Mouse (Mus musculus): ENCODE results near the gene Hoxb7. TPM values are rescaled to one million over a fixed set of nuclear protein-coding genes. Genes with fewer than 3 reads are reported as not detected.

Hoxb7 gene
- polyA plus RNA-seq, 1 experiment from 2014 or later, result 29.3 TPM

- Histone ChIP-seq H3K36me3 (ENCODE audit: control insufficient read depth, insufficient read depth, low read length) (no peaks in the 10 kb centered on the region), H3K9ac (ENCODE audit: low read depth, low read length) (no peak overlapping the region), H3K4me1 (ENCODE audit: control insufficient read depth, insufficient read depth, low read depth, low read length) (peaks cover 2% of the 10 kb centered on the region; the same call in 1 of the 2 replicates), H3K9me3 (ENCODE audit: control insufficient read depth, low read length) (no peaks in the 10 kb centered on the region), H3K4me2 (ENCODE audit: low read length) (peak overlapping the region; percentile 24; the same call in 1 of the 2 replicates), H3K27me3 (replicated peaks; ENCODE audit: control insufficient read depth, insufficient read depth, low read length) (peaks cover 72% of the 10 kb centered on the region), H3K4me3 (ENCODE audit: low read length) (no peak overlapping the region), H3K27ac (ENCODE audit: low read depth, low read length) (0 out of 2 replicates have a peak overlapping the region, but pooled peaks have one; percentile 16)
- no peak for ATAC-seq
- WGBS, result 2% methylated on average over 35 of the region's 35 CpGs
Measured at GRCm38 (mm10) chr11:96277151-96278044, 9.0 kb upstream of the Hoxb7 start.

- Histone ChIP-seq H3K4me1 (ENCODE audit: control insufficient read depth, insufficient read depth, low read depth, low read length) (no peaks in the 10 kb centered on the region), H3K9me3 (ENCODE audit: control insufficient read depth, low read length) (no peaks in the 10 kb centered on the region), H3K9ac (ENCODE audit: low read depth, low read length) (no peak overlapping the region), H3K4me3 (ENCODE audit: low read length) (no peak overlapping the region), H3K4me2 (ENCODE audit: low read length) (peak overlapping the region; percentile 3; the same call in 1 of the 2 replicates), H3K36me3 (ENCODE audit: control insufficient read depth, insufficient read depth, low read length) (no peaks in the 10 kb centered on the region), H3K27me3 (replicated peaks; ENCODE audit: control insufficient read depth, insufficient read depth, low read length) (peaks cover 70% of the 10 kb centered on the region), H3K27ac (ENCODE audit: low read depth, low read length) (no peak overlapping the region; the same call in 1 of the 2 replicates)
- ATAC-seq, result no peak
- 15% methylated on average over 14 of the region's 14 CpGs for WGBS
Measured at GRCm38 (mm10) chr11:96278324-96278723, 8.1 kb upstream of the Hoxb7 start.

GRCm38 (mm10) chr11:96278773-96279172 lies 7.7 kb upstream of the Hoxb7 start:
- Histone ChIP-seq H3K27ac (ENCODE audit: low read depth, low read length) (no peak overlapping the region), H3K27me3 (replicated peaks; ENCODE audit: control insufficient read depth, insufficient read depth, low read length) (peaks cover 70% of the 10 kb centered on the region), H3K4me1 (ENCODE audit: control insufficient read depth, insufficient read depth, low read depth, low read length) (no peaks in the 10 kb centered on the region), H3K36me3 (ENCODE audit: control insufficient read depth, insufficient read depth, low read length) (no peaks in the 10 kb centered on the region), H3K9ac (ENCODE audit: low read depth, low read length) (no peak overlapping the region), H3K9me3 (ENCODE audit: control insufficient read depth, low read length) (no peaks in the 10 kb centered on the region), H3K4me2 (ENCODE audit: low read length) (no peak overlapping the region), H3K4me3 (ENCODE audit: low read length) (no peak overlapping the region)
- whole genome bisulfite sequencing, result under 1% methylated on average over 9 of the region's 9 CpGs
- peak; percentile 82 for ATAC-seq

DNA sequence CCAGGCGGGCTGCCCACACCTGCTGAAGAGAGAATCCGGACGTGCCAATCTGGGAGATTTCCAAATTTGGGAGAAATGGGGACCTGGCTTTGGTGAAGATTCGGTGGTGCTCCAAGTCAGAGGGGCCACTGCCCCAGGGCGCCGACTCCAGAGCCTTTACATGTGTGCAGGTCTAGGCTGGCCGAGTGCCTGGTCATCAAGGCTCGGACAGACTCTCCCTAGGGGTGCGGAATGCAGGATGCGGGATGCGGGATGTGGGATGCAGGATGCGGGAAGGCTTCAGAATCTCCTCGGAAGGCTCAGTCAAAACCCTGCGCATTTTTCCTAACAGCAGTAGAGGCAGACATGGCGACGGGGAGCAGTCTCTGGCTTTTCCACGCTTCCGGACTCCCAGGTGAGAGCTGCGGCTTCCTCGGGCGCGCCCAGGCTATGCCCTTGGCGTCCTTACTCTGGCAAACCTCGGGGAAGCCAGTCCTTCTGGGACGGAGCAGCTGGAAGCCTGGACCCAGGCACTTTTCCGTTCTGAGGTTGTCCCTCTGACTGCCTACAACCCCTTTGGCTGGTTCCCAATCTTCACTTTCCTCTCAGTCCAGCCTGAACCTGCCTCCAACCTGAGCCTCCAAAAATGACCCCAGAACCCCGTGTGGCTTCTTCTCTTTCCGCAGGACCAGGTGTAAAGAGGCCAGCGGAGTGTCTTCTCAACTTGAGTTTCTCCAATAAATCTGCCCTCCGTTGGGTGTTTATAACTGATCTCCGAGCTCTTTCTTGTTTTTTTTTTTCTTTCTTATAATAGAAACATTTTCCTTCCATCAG lies 6.8 kb upstream of the Hoxb7 start:
- H3K4me3 ChIP-seq (ENCODE audit: low read length), result 0 out of 2 replicates have a peak overlapping the region, but pooled peaks have one; percentile 6

DNA sequence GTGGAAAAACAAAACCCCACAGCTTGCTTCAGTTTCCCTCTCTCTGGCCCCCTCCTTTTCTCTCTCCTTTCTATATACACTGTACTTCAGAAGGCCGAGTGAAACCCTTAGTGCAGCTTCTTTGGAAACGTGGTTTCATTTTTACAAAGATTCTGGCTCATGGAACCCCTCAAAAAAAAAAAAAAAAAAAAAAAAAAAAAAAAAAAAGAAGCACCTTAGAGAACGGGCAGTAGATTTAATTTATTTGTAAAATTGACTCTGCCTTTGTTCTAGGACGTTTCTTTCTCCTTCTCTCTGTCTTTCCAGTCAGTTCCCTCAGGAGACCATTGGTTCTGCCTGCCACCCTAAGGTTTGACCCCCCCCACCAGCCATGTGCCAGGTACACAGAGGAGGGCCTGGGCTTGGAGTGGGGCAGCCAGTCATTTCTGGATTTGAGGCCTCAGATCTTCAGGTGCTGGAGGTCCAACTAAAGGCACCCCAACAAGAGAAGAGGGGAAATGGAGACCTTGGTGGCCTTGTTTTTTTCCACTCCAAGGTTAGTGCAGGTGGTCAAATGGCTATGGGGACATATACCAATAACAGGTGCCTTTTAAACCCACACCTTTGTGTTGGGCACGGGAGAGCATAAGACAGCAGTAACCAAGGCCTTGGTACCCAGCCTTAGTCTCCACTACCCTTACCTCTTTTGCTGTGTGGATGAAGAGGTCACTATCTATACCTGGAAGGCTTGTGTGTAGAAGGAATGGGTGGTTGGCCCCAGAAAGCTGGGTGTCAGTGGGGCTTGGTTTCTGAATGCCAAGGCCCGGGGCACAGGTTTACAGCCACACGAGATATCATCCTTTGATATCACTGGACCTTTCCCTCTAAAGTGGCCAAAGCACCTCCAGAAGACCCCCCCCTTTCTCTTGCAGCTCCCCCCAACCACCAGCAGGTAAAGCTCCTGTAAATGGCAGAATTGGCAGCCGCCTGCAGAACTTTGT lies 5.7 kb upstream of the Hoxb7 start:
- ATAC-seq, result no peak
- Histone ChIP-seq H3K4me1 (ENCODE audit: control insufficient read depth, insufficient read depth, low read depth, low read length) (peaks cover 2% of the 10 kb centered on the region; the same call in 1 of the 2 replicates), H3K4me3 (ENCODE audit: low read length) (no peak overlapping the region), H3K27me3 (replicated peaks; ENCODE audit: control insufficient read depth, insufficient read depth, low read length) (peaks cover 63% of the 10 kb centered on the region), H3K4me2 (ENCODE audit: low read length) (peak overlapping the region; percentile 21), H3K9ac (ENCODE audit: low read depth, low read length) (no peak overlapping the region), H3K9me3 (ENCODE audit: control insufficient read depth, low read length) (no peaks in the 10 kb centered on the region), H3K36me3 (ENCODE audit: control insufficient read depth, insufficient read depth, low read length) (no peaks in the 10 kb centered on the region), H3K27ac (ENCODE audit: low read depth, low read length) (peak overlapping the region; percentile 63)
- WGBS, result 6% methylated on average over 8 of the region's 8 CpGs

More for the DNA sequence above, 6.8 kb upstream of the Hoxb7 start:
- Histone ChIP-seq H3K4me2 (ENCODE audit: low read length) (peak overlapping the region; percentile 42), H3K27me3 (replicated peaks; ENCODE audit: control insufficient read depth, insufficient read depth, low read length) (peaks cover 67% of the 10 kb centered on the region), H3K9me3 (ENCODE audit: control insufficient read depth, low read length) (no peaks in the 10 kb centered on the region), H3K4me1 (ENCODE audit: control insufficient read depth, insufficient read depth, low read depth, low read length) (peaks cover 2% of the 10 kb centered on the region; the same call in 1 of the 2 replicates), H3K27ac (ENCODE audit: low read depth, low read length) (peak overlapping the region; percentile 46; the same call in 1 of the 2 replicates), H3K9ac (ENCODE audit: low read depth, low read length) (peak overlapping the region; percentile 35; the same call in 1 of the 2 replicates), H3K36me3 (ENCODE audit: control insufficient read depth, insufficient read depth, low read length) (no peaks in the 10 kb centered on the region)
- WGBS, result 3% methylated on average over 31 of the region's 31 CpGs
- no peak for ATAC-seq

DNA sequence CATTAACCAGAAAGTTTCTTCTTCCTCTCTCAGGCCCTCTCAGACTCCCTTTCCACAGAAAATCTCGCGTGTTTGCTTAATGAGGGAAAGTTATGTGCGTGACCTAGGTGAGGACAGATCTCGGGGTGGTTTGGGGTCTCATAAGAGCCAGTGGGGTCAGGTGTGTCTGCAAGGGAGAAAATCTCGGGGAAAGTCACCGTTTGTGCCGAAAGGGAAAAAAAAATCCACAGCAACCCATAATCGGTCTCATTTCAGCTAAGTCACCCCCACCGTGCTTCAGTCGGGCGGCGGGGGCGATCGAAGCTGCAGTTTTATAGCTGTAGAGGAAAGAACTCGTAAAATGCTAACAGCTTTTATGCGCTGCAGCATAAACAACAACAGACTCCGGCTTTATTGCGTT lies 5.0 kb upstream of the Hoxb7 start:
- H3K4me1 ChIP-seq (ENCODE audit: control insufficient read depth, insufficient read depth, low read depth, low read length), result peaks cover 2% of the 10 kb centered on the region; the same call in 1 of the 2 replicates
- H3K9ac ChIP-seq (ENCODE audit: low read depth, low read length), result no peak overlapping the region
- peaks cover 62% of the 10 kb centered on the region for H3K27me3 ChIP-seq (replicated peaks; ENCODE audit: control insufficient read depth, insufficient read depth, low read length)
- no peak overlapping the region for H3K4me3 ChIP-seq (ENCODE audit: low read length)
- peak overlapping the region; percentile 10 for H3K4me2 ChIP-seq (ENCODE audit: low read length)
- H3K9me3 ChIP-seq (ENCODE audit: control insufficient read depth, low read length), result peaks cover 3% of the 10 kb centered on the region; the same call in 1 of the 2 replicates
- H3K36me3 ChIP-seq (ENCODE audit: control insufficient read depth, insufficient read depth, low read length), result no peaks in the 10 kb centered on the region
- 4% methylated on average over 18 of the region's 18 CpGs for WGBS
- no peak overlapping the region; the same call in 1 of the 2 replicates for H3K27ac ChIP-seq (ENCODE audit: low read depth, low read length)
- ATAC-seq, result no peak

DNA sequence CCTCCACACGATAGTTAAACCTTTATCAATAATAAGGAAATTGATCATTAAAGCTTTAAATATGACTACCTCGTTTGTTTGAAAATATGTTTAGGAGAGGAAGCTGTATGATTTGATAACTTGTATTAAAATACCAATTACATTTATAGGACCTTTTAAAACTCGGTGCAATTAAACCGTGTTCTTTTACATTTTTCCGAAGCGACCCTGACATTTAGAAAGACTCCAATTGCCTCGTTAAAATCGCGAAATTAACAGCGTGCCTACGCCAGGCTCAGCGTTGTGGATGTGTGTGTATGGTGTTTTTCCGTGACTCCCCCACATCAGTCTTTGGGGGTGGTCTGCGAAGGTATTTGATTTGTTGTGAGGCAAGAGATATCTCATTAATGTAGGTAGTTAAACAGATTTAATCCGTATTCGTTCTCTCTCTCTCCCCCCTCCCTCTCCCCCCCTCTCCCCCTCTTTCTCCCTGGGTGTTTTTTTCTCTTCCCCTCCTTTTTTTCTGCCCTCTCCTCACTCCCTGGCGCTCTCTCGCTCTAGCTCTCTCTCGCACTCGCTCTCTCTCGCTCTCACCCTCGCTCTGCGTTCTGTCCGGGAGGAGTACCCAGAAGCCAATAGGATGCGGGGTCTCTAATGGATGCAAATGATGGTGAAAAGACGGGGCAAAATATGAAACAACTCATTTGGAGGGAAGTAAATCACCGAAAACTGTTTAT lies 4.4 kb upstream of the Hoxb7 start, which contains the start of gene Hoxb8:
Gene Hoxb8 (plus strand): TSS at position 51 of the 716 bp plus-strand sequence.
- no peak for ATAC-seq
- WGBS, result 2% methylated on average over 27 of the region's 27 CpGs
- Histone ChIP-seq H3K9ac (ENCODE audit: low read depth, low read length) (no peak within 1 kb of the TSS; the same call in 1 of the 2 replicates), H3K4me3 (ENCODE audit: low read length) (peak within 1 kb of the TSS; percentile 43), H3K27me3 (replicated peaks; ENCODE audit: control insufficient read depth, insufficient read depth, low read length) (peaks cover 57% of the 10 kb centered on the region), H3K4me1 (ENCODE audit: control insufficient read depth, insufficient read depth, low read depth, low read length) (peaks cover 2% of the 10 kb centered on the region; the same call in 1 of the 2 replicates), H3K4me2 (ENCODE audit: low read length) (peak within 1 kb of the TSS; percentile 11), H3K27ac (ENCODE audit: low read depth, low read length) (peak within 1 kb of the TSS; percentile 83), H3K36me3 (ENCODE audit: control insufficient read depth, insufficient read depth, low read length) (no peaks in the 10 kb centered on the region), H3K9me3 (ENCODE audit: control insufficient read depth, low read length) (peaks cover 3% of the 10 kb centered on the region; the same call in 1 of the 2 replicates)

Data from hindbrain, embryonic 16.5 days (tissue).